Mouse (Mus musculus): ENCODE data around the gene Hmgcl. TPM values are rescaled to one million over a fixed set of nuclear protein-coding genes. Genes with fewer than 3 reads are reported as not detected.

Gene Hmgcl
- total RNA-seq (2023), result 10 to 100 TPM; 28.3 to 30.3 TPM

GRCm38 (mm10) chr4:135946278-135946658, at the start of gene Hmgcl:
Hmgcl (plus strand) TSS chr4:135946448.

GRCm38 (mm10) chr4:135920304-135921241, 25.7 kb upstream of the Hmgcl start, which contains the start of gene Fuca1:
Fuca1 (plus strand) TSS chr4:135920735.

GRCm38 (mm10) chr4:135963457-135964193, 17.4 kb downstream of the Hmgcl start, which contains the start of gene Gale:
Gale (plus strand) TSS chr4:135963727.

GRCm38 (mm10) chr4:135972556-135972906, 26.3 kb downstream of the Hmgcl start, which contains the start of gene Lypla2:
Lypla2 (minus strand) TSS chr4:135972626.

GRCm38 (mm10) chr4:135986943-135987710, 40.9 kb downstream of the Hmgcl start, which contains the start of gene Pithd1:
Pithd1 (minus strand) TSS chr4:135987264.

Other genes with a start within 250 kb of the Hmgcl start
- gene Il22ra1, start 218.3 kb upstream of the Hmgcl start, total RNA-seq (2023), result not detected
- gene Myom3, start 186.7 kb upstream of the Hmgcl start, total RNA-seq (2023), result not detected
- 100 to 1,000 TPM; 118 to 143 TPM for gene Srsf10, start 90.7 kb upstream of the Hmgcl start, total RNA-seq (2023)
- gene Pnrc2, start 72.6 kb upstream of the Hmgcl start, total RNA-seq (2023), result 10 to 100 TPM; 82.3 to 88.7 TPM
- 10 to 100 TPM; 18.9 to 21.8 TPM for gene Cnr2, start 51.1 kb upstream of the Hmgcl start, total RNA-seq (2023)
- gene Fuca1, start 25.7 kb upstream of the Hmgcl start, total RNA-seq (2023), result 10 to 100 TPM; 50.6 to 58.6 TPM
- 1 to 10 TPM; 6.4 to 7.6 TPM for gene Gale, start 17.3 kb downstream of the Hmgcl start, total RNA-seq (2023)
- gene Lypla2, start 26.2 kb downstream of the Hmgcl start, total RNA-seq (2023), result 100 to 1,000 TPM; 129 to 132 TPM
- 10 to 100 TPM; 30.9 to 33.6 TPM for gene Pithd1, start 40.8 kb downstream of the Hmgcl start, total RNA-seq (2023)
- 10 to 100 TPM; 42.8 to 44.5 TPM for gene Eloa, start 75.3 kb downstream of the Hmgcl start, total RNA-seq (2023)
- gene Rpl11, start 107.0 kb downstream of the Hmgcl start, total RNA-seq (2023), result 1,000 to 10,000 TPM; 1,013 to 1,078 TPM
- 10 to 100 TPM; 25.7 to 30.0 TPM for gene Id3, start 197.0 kb downstream of the Hmgcl start, total RNA-seq (2023)
- 10 to 100 TPM; 14.7 to 15.6 TPM for gene E2f2, start 225.9 kb downstream of the Hmgcl start, total RNA-seq (2023)